Mouse (Mus musculus): ENCODE data around the gene Gm21985. TPM values are rescaled to one million over a fixed set of nuclear protein-coding genes. Genes with fewer than 3 reads are reported as not detected.
A peak's percentile ranks its signal among the peaks of the same experiment; 100 is the strongest.

The Gm21985 gene
- polyA plus RNA-seq, 1 experiment from 2014 or later = not detected

- ATAC-seq = no peak
- Histone ChIP-seq H3K4me3 (no peak overlapping the region), H3K9me3 (replicated peaks) (no peaks in the 10 kb centered on the region), H3K4me1 (peaks cover 10% of the 10 kb centered on the region; the same call in 1 of the 2 replicates), H3K36me3 (peaks cover 8% of the 10 kb centered on the region; the same call in 1 of the 2 replicates), H3K9ac (no peak overlapping the region), H3K27me3 (replicated peaks) (no peaks in the 10 kb centered on the region), H3K4me2 (no peak overlapping the region), H3K27ac (no peak overlapping the region)
- WGBS (ENCODE audit: insufficient replicate concordance) = 85% methylated on average over 3 of the region's 3 CpGs
These were observed 30.1 kb downstream of the Gm21985 start for GRCm38 (mm10) chr2:112296211-112296610.

DNA sequence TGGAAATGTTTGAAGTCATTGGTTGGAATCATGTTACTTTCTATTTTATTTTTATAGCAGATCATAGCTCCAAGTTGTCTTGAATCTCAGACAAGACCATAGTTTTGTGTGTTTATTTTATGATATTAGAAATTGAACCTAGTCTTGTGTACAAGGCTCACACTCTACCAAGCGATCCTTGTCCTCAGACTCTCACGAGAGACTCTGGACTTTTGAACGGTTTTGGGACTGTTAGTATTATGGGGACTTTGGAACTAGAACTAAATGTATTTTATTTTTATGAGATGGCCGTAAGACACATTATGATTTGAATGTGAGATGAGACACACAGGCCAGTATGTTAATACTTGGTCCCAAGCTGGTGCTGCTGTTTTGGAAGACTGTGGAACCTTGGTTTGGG lies 32.1 kb downstream of the Gm21985 start:
- Histone ChIP-seq H3K4me3 (no peak overlapping the region), H3K27ac (no peak overlapping the region), H3K27me3 (replicated peaks) (no peaks in the 10 kb centered on the region), H3K4me1 (0 out of 2 replicates have a peak, but pooled peaks cover 5% of the 10 kb centered on the region), H3K9ac (no peak overlapping the region), H3K9me3 (replicated peaks) (no peaks in the 10 kb centered on the region), H3K36me3 (peaks cover 8% of the 10 kb centered on the region; the same call in 1 of the 2 replicates), H3K4me2 (no peak overlapping the region)
- ATAC-seq = no peak
- whole genome bisulfite sequencing (ENCODE audit: insufficient replicate concordance) = 86% methylated on average over 4 of the region's 4 CpGs

- WGBS (ENCODE audit: insufficient replicate concordance) = 82% methylated on average over 3 of the region's 3 CpGs
- no peak for ATAC-seq
- peaks cover 17% of the 10 kb centered on the region; the same call in 1 of the 2 replicates for H3K4me1 ChIP-seq
- no peak overlapping the region for H3K4me3 ChIP-seq
- H3K9me3 ChIP-seq (replicated peaks) = no peaks in the 10 kb centered on the region
- H3K27ac ChIP-seq = no peak overlapping the region
- H3K9ac ChIP-seq = no peak overlapping the region
- no peaks in the 10 kb centered on the region for H3K36me3 ChIP-seq
- no peaks in the 10 kb centered on the region for H3K27me3 ChIP-seq (replicated peaks)
- H3K4me2 ChIP-seq = no peak overlapping the region
These were observed 42.6 kb downstream of the Gm21985 start for GRCm38 (mm10) chr2:112308671-112309070.

DNA sequence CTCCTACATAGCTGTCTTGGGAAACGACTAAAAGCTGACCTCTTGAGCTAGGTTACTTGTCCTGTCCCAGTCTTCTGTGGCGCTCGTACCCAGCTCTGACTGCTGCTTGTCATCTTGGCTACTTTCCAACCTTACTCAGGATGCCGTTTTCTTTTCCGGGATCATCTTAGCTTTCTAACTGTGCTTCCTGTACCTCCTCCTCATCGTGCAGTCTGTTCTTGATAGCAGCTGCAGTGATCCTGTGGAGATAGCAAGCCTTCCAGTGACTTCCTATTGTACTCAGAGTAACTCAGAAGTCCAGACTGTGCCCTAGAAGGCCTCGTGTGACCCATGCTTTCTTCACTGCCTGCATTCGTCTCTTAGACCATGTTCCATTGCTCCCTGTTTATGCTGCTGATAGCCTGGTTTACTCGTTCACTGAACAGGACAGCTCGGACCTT lies 43.1 kb downstream of the Gm21985 start:
- no peak overlapping the region for H3K4me2 ChIP-seq
- H3K36me3 ChIP-seq = no peaks in the 10 kb centered on the region
- H3K9ac ChIP-seq = no peak overlapping the region
- no peaks in the 10 kb centered on the region for H3K27me3 ChIP-seq (replicated peaks)
- 27% methylated on average over 10 of the region's 10 CpGs for WGBS (ENCODE audit: insufficient replicate concordance)
- H3K27ac ChIP-seq = no peak overlapping the region
- ATAC-seq = peak; percentile 60
- H3K9me3 ChIP-seq (replicated peaks) = no peaks in the 10 kb centered on the region
- H3K4me1 ChIP-seq = peaks cover 17% of the 10 kb centered on the region; the same call in 1 of the 2 replicates
- H3K4me3 ChIP-seq = no peak overlapping the region

- Histone ChIP-seq H3K36me3 (no peaks in the 10 kb centered on the region), H3K4me1 (peaks cover 4% of the 10 kb centered on the region; the same call in 1 of the 2 replicates), H3K9ac (no peak overlapping the region), H3K9me3 (replicated peaks) (no peaks in the 10 kb centered on the region), H3K27ac (no peak overlapping the region), H3K27me3 (replicated peaks) (no peaks in the 10 kb centered on the region), H3K4me3 (no peak overlapping the region), H3K4me2 (no peak overlapping the region)
- ATAC-seq = no peak
- WGBS (ENCODE audit: insufficient replicate concordance) = 88% methylated on average over 7 of the region's 7 CpGs
These were observed 49.5 kb downstream of the Gm21985 start for GRCm38 (mm10) chr2:112315638-112316037.

- ATAC-seq = no peak
- Histone ChIP-seq H3K27me3 (replicated peaks) (no peaks in the 10 kb centered on the region), H3K4me2 (no peak overlapping the region), H3K4me3 (no peak overlapping the region), H3K27ac (no peak overlapping the region), H3K36me3 (no peaks in the 10 kb centered on the region), H3K9ac (no peak overlapping the region), H3K4me1 (no peaks in the 10 kb centered on the region; the same call in 1 of the 2 replicates), H3K9me3 (replicated peaks) (no peaks in the 10 kb centered on the region)
- WGBS (ENCODE audit: insufficient replicate concordance) = 83% methylated on average over 2 of the region's 2 CpGs
These were observed 52.1 kb downstream of the Gm21985 start for GRCm38 (mm10) chr2:112318227-112318626.

GRCm38 (mm10) chr2:112318905-112319304 lies 52.8 kb downstream of the Gm21985 start:
- no peaks in the 10 kb centered on the region for H3K27me3 ChIP-seq (replicated peaks)
- H3K36me3 ChIP-seq = no peaks in the 10 kb centered on the region
- H3K4me2 ChIP-seq = no peak overlapping the region
- no peak overlapping the region for H3K27ac ChIP-seq
- H3K4me1 ChIP-seq = no peaks in the 10 kb centered on the region; the same call in 1 of the 2 replicates
- H3K4me3 ChIP-seq = no peak overlapping the region
- no peak for ATAC-seq
- 87% methylated on average over 7 of the region's 7 CpGs for WGBS (ENCODE audit: insufficient replicate concordance)
- no peak overlapping the region for H3K9ac ChIP-seq
- H3K9me3 ChIP-seq (replicated peaks) = no peaks in the 10 kb centered on the region

DNA sequence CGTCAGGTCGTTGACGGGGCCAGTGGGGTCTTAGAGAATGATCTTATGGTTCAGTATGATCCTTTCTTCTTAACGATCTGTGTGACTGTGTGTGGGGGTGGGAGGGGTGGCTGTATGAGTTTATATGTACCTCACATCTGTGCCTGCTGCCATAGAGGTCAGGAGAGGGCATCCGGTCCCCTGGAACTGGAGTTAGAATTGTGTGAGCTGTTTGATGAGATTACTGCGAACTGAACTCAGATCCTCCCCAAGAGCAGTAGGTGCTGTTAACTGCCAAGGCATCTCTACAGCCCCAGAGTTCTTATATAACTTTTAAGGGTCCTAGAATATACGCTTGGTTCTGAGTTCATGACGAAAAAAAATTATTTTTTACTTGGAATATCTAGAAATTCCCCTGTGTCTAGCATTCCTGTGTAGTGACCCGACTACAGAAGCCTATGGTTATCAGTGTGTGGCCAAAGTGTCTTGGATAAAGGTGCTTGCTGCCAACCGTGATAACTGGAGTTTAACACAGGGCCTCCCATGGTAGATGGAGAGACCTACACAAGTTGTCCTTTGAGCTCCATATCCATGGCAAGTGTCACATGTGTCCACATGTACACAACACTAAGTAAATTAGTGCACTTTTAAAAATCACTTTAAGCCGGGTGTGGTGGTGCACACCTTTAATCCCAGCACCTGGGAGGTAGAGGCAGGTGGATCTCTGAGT lies 62.1 kb downstream of the Gm21985 start:
- H3K9me3 ChIP-seq (replicated peaks) = no peaks in the 10 kb centered on the region
- peak overlapping the region; percentile 74 for H3K27ac ChIP-seq
- H3K36me3 ChIP-seq = peaks cover 6% of the 10 kb centered on the region
- no peaks in the 10 kb centered on the region for H3K27me3 ChIP-seq (replicated peaks)
- H3K4me3 ChIP-seq = no peak overlapping the region
- H3K9ac ChIP-seq = no peak overlapping the region
- H3K4me2 ChIP-seq = peak overlapping the region; percentile 12
- peak; percentile 92 for ATAC-seq
- WGBS (ENCODE audit: insufficient replicate concordance) = 57% methylated on average over 11 of the region's 11 CpGs
- peaks cover 46% of the 10 kb centered on the region for H3K4me1 ChIP-seq

- no peaks in the 10 kb centered on the region for H3K27me3 ChIP-seq (replicated peaks)
- H3K9me3 ChIP-seq (replicated peaks) = no peaks in the 10 kb centered on the region
- peak overlapping the region; percentile 32 for H3K4me2 ChIP-seq
- no peak overlapping the region for H3K9ac ChIP-seq
- H3K4me3 ChIP-seq = no peak overlapping the region
- H3K27ac ChIP-seq = peak overlapping the region; percentile 48; the same call in 1 of the 2 replicates
- peaks cover 46% of the 10 kb centered on the region for H3K4me1 ChIP-seq
- WGBS (ENCODE audit: insufficient replicate concordance) = 39% methylated on average over 4 of the region's 4 CpGs
- peak; percentile 53 for ATAC-seq
- H3K36me3 ChIP-seq = peaks cover 36% of the 10 kb centered on the region
These were observed 66.2 kb downstream of the Gm21985 start for GRCm38 (mm10) chr2:112332051-112332898.

- Histone ChIP-seq H3K36me3 (peaks cover 63% of the 10 kb centered on the region), H3K9me3 (replicated peaks) (no peaks in the 10 kb centered on the region), H3K27ac (no peak overlapping the region), H3K4me1 (peaks cover 7% of the 10 kb centered on the region), H3K27me3 (replicated peaks) (no peaks in the 10 kb centered on the region), H3K9ac (no peak overlapping the region), H3K4me2 (no peak overlapping the region), H3K4me3 (no peak overlapping the region)
- 90% methylated on average over 6 of the region's 6 CpGs for WGBS (ENCODE audit: insufficient replicate concordance)
- ATAC-seq = no peak
These were observed 71.1 kb downstream of the Gm21985 start for GRCm38 (mm10) chr2:112337211-112337610.

- Histone ChIP-seq H3K9ac (no peak overlapping the region), H3K4me2 (no peak overlapping the region), H3K27ac (no peak overlapping the region), H3K27me3 (replicated peaks) (no peaks in the 10 kb centered on the region), H3K36me3 (peaks cover 60% of the 10 kb centered on the region), H3K4me1 (no peaks in the 10 kb centered on the region), H3K9me3 (replicated peaks) (no peaks in the 10 kb centered on the region), H3K4me3 (no peak overlapping the region)
- WGBS (ENCODE audit: insufficient replicate concordance) = 78% methylated on average over 2 of the region's 2 CpGs
- no peak for ATAC-seq
These were observed 73.6 kb downstream of the Gm21985 start for GRCm38 (mm10) chr2:112339736-112340135.

DNA sequence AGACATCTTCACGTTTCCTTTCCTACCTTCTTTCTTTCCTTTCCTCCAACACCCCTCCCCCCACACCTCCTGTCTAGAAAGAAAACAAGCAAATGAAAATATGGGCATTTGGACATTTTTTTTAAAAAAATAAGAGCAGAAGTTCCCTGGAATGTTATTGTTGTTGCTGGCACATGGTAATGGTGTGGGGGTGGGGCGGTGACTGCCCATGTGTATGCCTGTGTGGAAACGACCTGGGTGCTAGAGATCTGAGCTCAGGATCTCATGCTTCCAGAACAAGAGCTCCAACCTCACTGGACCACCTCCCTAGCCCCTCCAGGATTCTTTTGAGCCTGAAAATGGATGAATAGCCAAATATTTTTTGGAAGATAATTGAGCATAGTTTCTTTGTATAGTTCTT lies 75.0 kb downstream of the Gm21985 start:
- Histone ChIP-seq H3K4me1 (no peaks in the 10 kb centered on the region), H3K9me3 (replicated peaks) (no peaks in the 10 kb centered on the region), H3K36me3 (peaks cover 58% of the 10 kb centered on the region), H3K4me2 (no peak overlapping the region), H3K27me3 (replicated peaks) (no peaks in the 10 kb centered on the region), H3K27ac (no peak overlapping the region), H3K9ac (no peak overlapping the region), H3K4me3 (no peak overlapping the region)
- no peak for ATAC-seq
- WGBS (ENCODE audit: insufficient replicate concordance) = 78% methylated on average over 3 of the region's 3 CpGs

Measured in liver, embryonic 12.5 days (tissue).